Mouse (Mus musculus) erythroblast, embryonic 14.5 days (primary cell): ENCODE data around the gene Loxl1.

Experiments
- GATA1 ChIP-seq: IDR thresholded peaks from 2 replicates; pipeline ENCODE4 v1.6.1; 2012; ENCODE audit warnings: low read length, inconsistent platforms, mixed read lengths
- TAL1 ChIP-seq: IDR thresholded peaks from 3 replicates; pipeline ENCODE4 v1.6.1; 2012; ENCODE audit warnings: low read length, inconsistent platforms, mixed read lengths

DNA sequence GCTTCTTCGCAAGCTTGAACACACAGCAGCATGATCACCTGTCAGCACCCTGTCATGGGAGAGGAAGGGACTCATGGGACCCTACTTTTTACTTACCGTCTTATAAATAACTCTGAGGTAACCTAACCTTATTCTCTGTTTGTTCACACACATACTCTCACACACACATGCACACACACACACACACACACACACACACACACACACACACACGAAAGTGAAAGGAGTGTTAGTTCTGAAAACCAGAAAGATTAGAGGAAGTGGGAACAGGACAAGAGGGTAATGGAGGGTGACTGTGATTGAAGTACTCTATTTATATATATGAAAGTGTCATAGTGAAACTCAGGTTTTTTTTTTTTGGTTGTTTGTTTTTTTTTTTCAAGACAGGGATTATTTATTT is 41.9 kb downstream of the Loxl1 start:
- TF ChIP-seq TAL1 (no peak), GATA1 (no peak)
